Mouse (Mus musculus) urinary bladder, postnatal 10 days (tissue): ENCODE data around the gene Il11ra1.
"Not testable (repeated sequence)": the region's sequence is repeated elsewhere in the genome, so short reads cannot be mapped to it uniquely, and the experiment has no call there.

ENCODE experiments used
- DNase-seq: peaks from one replicate; pipeline ENCODE4 v3.0.0; 2022; ENCODE audit warnings: low spot score

The Il11ra1 gene

DNA sequence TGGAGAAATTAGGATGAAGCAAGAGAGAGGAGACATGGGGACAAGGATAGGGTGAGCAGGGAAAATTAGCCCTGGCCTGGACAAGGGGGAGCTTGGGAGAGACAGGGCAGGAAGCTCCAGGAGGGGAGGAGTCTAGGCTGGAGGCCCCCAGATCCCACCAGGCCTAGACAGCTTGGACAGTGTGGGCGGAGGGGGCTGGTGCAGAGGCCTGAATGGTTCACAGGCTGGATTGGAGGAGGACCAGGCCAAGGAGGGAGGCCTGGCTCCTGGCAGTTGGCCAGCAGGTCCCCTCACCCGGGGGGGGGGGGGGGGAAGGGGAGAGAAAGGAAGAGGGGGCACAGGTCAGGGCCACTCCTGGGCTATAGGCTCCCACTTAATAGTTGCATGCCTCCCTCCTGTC, 20.5 kb upstream of the Il11ra1 start:
- DNase-seq: no peak

DNA sequence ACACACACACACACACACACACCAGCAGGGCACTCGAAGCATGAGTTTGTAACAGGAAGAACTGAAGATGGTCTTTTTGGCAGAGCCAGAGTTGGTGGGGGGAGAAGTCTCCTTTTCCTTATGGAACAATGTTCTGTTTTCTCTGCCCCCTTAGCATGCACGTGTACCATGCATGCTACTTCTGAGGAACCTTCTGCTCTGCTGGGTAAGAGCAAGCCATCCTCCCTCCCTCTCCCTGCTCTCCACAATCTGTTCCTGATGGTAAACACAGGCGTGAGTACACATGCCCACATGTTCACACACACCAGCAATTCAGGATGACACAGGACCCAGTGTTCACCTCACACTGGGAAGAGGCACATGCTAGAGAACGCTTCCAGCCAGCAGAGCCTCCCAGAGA, 18.6 kb upstream of the Il11ra1 start:
- no peak for DNase-seq

GRCm38 (mm10) chr4:41681947-41682346, 17.8 kb upstream of the Il11ra1 start:
- DNase-seq: no peak

DNA sequence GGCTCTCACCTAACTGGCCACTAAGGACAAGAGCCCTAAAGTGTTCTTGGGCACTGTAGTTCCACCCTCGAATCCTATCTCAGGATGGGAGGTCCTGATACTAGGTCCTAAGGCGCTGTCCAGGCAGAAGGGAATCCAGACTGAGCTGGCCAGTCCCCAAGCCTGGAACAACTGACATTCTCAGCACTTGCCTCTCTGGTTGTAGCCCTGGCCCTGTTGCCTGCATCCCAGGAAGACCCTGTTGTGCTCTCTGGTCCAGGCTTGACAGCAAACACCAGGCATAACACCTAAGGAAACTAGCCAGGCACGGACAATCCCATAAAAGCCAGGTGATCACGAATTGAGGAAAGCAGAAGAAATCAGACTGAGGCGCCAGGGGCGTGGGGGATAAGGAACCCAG, 17.0 kb upstream of the Il11ra1 start:
- DNase-seq: no peak

DNA sequence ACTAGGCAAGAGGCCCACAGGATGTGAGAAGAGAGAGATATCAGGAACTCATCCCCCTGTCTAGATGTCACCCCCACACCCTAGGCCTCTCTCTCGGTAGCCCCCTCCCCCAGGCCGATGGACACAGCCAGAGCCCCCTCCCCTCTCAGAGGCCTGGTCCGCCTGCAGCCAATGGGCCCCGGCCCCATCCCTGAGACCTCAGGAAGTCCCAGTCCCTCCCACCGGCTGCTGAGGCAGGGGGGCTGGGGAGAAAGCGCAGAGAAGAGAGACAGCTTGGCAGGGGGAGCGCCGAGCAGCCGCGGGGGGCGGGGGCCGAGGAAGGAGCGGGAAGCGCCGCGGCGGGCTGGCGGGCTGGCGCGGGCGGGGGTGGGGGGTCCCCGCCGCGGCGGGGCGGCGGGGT, 16.5 kb upstream of the Il11ra1 start:
- DNase-seq: not testable (repeated sequence)

DNA sequence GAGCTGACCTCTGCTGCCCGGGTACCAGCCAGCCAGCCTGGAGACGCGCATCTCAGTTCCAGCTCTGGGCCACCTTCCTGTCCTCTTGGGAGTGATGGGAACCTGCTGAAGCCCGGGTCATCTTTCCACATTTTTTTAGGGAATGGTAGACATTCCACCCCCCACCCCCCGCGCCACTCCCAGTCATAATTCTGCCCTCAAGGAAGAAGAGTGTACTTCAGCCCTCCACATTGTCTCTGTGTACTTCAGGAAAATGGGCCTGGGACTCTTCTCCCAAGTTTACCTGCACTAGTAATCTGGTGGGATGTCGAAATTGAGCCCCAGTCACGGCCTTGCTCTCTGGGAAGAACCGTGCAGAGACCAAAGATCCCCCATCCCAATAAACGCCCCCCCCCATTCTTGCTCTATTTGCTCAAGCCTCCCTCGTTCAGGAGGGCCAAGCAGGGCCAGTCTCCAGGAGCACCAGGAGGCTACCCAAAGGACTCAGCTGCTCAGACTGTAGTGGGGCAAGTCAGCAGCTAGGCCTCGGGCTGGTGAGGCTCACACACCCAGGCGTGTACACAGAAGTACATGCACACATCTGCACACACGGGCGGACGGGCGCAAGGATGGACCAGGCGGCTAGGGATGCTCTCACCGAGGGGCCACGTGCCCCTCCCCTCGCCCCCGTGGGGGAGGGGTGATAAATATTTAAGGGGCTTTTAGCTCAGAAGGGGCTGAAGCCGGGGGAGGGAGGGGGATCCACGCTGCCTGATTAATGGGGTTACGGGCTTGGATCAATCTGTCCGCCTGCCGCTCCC, 15.5 kb upstream of the Il11ra1 start:
- not testable (repeated sequence) for DNase-seq

DNA sequence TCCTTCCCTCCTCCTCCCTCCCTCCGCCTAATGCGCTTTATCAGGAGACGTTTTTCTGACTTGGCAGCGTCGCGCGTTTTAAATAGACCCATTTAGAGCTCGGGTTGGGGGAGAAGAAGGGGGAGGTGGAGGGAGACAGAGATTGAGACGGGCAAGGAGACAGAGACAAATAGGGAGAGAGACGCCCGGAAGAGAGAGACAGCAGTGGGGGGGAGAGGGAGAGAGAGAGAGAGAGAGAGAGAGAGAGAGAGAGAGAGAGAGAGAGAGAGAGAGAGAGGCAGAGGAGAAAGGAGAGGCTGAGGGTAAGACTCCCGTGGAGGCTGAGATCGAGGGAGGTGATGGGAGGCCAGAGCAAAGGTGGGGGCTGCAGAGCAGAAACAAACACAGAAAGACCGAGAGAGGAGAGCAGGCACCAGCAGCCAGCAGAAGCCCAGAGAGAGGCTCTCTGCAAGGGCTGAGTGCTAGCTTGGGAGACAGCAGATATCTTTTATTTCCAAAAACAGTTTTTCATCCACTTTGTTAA, 14.8 kb upstream of the Il11ra1 start:
- DNase-seq: not testable (repeated sequence)

DNA sequence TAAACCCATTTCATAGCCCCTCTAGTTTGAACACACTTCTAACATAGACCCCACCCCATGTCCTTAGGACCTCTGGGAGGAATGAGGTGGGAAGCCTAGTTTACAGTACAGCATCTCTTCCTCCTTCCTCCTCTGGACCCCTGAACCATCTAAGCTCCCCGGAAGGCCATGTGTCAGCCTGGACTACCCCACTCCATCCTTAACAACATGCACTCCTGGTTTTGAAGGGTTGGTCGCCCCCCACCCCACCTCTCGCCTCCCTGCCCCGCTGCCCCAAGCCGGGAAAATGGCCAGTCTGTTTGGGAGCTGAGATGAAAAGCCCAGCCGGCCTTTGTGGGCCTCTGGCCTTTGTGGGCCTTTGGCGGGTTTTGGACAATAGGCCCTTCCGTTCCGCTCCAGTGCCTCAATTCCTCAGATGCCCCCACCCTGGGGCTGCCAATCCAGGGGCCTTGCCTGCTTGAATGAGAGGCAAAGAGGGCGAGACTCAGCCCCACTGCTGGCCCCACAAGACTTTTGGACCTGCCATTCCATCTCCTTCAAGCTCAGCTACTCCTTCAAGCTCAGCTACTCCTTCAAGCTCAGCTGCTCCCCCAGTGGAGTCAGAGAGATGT, 13.8 kb upstream of the Il11ra1 start:
- DNase-seq: not testable (repeated sequence)

DNA sequence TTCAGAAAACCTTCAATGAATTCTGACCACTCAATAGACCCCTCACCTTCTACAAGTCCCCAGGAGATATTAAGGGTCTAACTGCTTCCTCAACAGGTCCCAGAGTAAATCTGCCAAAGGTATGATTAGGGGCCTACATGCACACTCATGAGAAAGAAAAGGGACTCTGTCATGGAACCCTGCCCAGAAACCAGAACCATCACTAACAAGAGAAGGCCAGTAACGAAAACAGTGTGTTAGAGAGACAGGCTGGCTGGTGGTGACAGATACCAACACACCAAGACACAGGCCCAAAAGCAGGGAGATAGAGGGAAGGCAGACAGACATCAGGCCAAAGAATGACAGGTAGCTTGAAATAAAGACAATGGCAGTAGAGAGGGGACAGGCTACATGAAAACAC, 11.2 kb upstream of the Il11ra1 start:
- not testable (repeated sequence) for DNase-seq

- DNase-seq: not testable (repeated sequence)
Measured at GRCm38 (mm10) chr4:41690014-41690413, 9.8 kb upstream of the Il11ra1 start.

GRCm38 (mm10) chr4:41693511-41693910, 6.3 kb upstream of the Il11ra1 start:
- DNase-seq: not testable (repeated sequence)

GRCm38 (mm10) chr4:41695800-41696199, 4.0 kb upstream of the Il11ra1 start:
- DNase-seq: not testable (repeated sequence)

- DNase-seq: not testable (repeated sequence)
Measured at GRCm38 (mm10) chr4:41696452-41696851, 3.3 kb upstream of the Il11ra1 start.

GRCm38 (mm10) chr4:41696930-41697841, 2.6 kb upstream of the Il11ra1 start, which contains the start of gene Cntfr:
Gene Cntfr (minus strand): TSS chr4:41697089.
- not testable (repeated sequence) for DNase-seq

DNA sequence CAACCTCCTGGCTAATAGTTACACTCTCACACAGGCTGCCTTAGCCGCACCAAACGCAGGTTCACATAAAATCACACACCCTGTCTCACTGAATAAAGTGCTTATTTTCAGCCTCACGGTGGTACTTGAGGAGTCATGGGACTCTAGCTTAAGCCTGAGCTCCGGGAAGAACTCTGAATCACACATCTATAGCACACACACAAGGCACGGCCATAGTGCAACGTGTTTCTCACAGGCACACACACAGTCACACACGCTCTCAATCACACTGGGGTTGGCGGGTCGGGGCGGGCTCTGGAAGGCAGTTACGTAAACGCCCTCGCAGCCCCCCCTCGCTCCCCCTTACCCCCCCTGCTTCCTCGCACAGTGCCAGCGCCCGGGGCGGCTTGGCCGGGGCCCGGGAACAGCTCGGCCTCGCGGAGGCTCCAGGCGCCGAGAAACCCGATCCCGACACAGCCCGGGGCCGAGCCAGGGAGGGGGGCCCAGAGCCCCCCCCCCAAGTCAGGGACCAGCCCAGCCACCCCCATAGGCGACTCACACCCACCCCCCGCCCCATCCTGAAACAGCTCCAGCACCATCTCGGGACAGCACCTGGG, 1.3 kb upstream of the Il11ra1 start:
- not testable (repeated sequence) for DNase-seq

DNA sequence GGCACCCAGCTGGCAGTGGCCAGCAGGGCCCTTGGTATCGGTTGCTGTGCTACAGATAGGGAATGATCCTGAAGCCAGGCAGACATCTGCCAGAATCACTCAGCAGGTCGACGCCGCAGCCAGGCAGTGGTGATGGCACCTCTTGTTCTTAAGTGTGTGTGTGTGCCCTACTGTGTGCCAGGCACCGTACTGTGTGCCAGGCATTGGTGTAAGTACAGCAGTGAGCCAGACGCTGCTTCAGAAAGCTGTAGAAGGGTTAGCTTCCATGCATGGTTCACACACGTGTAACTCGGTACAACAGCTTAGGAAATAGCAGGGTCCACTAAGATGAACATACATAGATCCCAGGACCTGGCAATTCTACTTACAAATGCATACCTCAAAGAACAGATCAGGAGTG, 435 bp downstream of the Il11ra1 start:
- not testable (repeated sequence) for DNase-seq

DNA sequence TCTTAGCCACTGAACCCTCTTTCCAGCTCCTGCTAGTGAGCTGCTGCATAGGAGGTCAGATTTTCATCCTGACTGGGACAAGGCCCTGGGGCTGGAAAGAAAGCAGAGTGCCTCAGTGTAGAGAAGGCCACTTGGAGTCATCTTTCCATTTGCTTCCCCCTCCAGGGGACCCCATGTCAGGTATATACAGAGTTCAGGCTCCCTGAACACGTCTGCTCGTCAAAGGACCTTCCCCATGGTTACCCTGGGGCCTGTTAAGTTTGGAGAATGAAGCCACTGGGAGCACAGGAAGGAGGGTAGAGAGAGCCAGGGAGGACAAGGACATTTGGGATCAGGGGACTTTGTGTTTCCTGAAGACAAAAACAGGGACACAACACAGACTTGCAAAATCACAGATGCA, 2.4 kb downstream of the Il11ra1 start:
- DNase-seq: not testable (repeated sequence)

- no peak for DNase-seq
Measured at GRCm38 (mm10) chr4:41704651-41705050, 4.9 kb downstream of the Il11ra1 start.

- DNase-seq: no peak
Measured at GRCm38 (mm10) chr4:41705922-41706754, 6.3 kb downstream of the Il11ra1 start.

DNA sequence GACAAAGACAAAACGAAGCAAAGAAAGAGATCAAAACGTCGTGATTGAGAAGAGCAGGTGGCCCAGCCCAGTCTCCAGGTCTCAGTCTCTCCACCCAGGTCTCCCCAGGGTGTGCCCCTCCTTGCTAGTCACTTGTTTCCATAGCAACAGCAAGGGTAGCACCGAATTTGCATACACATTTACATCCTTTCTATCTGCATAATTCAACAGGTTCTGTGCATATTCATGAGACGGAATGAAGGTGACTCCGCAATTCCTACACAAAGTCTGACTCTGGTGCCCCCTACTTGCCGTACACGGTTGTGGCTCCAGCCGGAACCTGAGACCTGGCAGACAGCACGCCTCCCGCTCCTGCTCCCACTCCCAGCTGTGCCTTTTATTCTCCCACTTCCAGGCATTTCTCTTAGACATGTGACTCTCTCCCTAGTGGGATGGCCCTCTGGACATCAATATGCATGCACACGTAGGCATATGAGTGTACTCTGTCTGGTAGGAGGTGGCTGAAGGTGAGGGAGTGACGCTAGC, 7.3 kb downstream of the Il11ra1 start:
- no peak for DNase-seq
